Mouse (Mus musculus) limb, embryonic 15.5 days (tissue): ENCODE measurements at regions not wholly inside any gene's neighbourhood (a gene's known extent, or its start where the extent isn't known, plus 50 kb on each side); places are given as distances from the start of the nearest gene placed in this dataset.

ENCODE experiments used
- ATAC-seq: fragments of 200-750 bp; cut with Nextera tagmentation; 2 replicates; pipeline ENCODE4 v1.8.0; 2017; ENCODE audit warnings: low read depth, moderate TSS enrichment; ENCODE audit not compliant: insufficient number of reproducible peaks, low FRiP score, low TSS enrichment
- H3K27ac ChIP-seq: fragments of 300-500 bp; sonication (generic); 2 replicates; pipeline ENCODE4 v1.5.1; 2015; ENCODE audit warnings: moderate library complexity, mild to moderate bottlenecking, inconsistent platforms
- H3K27me3 ChIP-seq: fragments of 300-500 bp; sonication (generic); 2 replicates; pipeline ENCODE4 v1.6.1; 2015; ENCODE audit warnings: inconsistent platforms
- H3K36me3 ChIP-seq: fragments of 300-500 bp; sonication (generic); 2 replicates; pipeline ENCODE4 v1.6.1; 2015; ENCODE audit warnings: inconsistent platforms
- H3K4me1 ChIP-seq: fragments of 300-500 bp; sonication (generic); 2 replicates; pipeline ENCODE4 v1.6.1; 2015; ENCODE audit warnings: inconsistent platforms
- H3K4me2 ChIP-seq: fragments of 300-500 bp; sonication (generic); 2 replicates; pipeline ENCODE4 v1.6.1; 2015; ENCODE audit warnings: mild to moderate bottlenecking, inconsistent platforms
- H3K4me3 ChIP-seq: fragments of 300-500 bp; sonication (generic); 2 replicates; pipeline ENCODE4 v1.5.1; 2015; ENCODE audit warnings: mild to moderate bottlenecking, inconsistent platforms
- H3K9ac ChIP-seq: fragments of 300-500 bp; sonication (generic); 2 replicates; pipeline ENCODE4 v1.6.1; 2015; ENCODE audit warnings: inconsistent platforms
- H3K9me3 ChIP-seq: fragments of 300-500 bp; sonication (generic); 2 replicates; pipeline ENCODE4 v1.6.1; 2016; ENCODE audit warnings: inconsistent platforms
- WGBS: fragments of 180-500 bp; shearing (Covaris S2); methylation state at CpG from one replicate; pipeline ENCODE4 v1.1.7; 2015; 5-methylcytosine and 5-hydroxymethylcytosine counted together

GRCm38 (mm10) chr5:133930101-133930500 is 169.4 kb upstream of the Castor2 start:
- no peak overlapping the region for H3K4me3 ChIP-seq
- H3K27me3 ChIP-seq, result no peaks in the 10 kb centered on the region
- 77% methylated on average over 5 of the region's 5 CpGs for WGBS
- ATAC-seq, result no peak
- no peaks in the 10 kb centered on the region for H3K9me3 ChIP-seq
- H3K27ac ChIP-seq, result no peak overlapping the region
- H3K9ac ChIP-seq, result no peak overlapping the region
- H3K4me1 ChIP-seq, result no peaks in the 10 kb centered on the region
- no peak overlapping the region for H3K4me2 ChIP-seq
- H3K36me3 ChIP-seq, result no peaks in the 10 kb centered on the region

DNA sequence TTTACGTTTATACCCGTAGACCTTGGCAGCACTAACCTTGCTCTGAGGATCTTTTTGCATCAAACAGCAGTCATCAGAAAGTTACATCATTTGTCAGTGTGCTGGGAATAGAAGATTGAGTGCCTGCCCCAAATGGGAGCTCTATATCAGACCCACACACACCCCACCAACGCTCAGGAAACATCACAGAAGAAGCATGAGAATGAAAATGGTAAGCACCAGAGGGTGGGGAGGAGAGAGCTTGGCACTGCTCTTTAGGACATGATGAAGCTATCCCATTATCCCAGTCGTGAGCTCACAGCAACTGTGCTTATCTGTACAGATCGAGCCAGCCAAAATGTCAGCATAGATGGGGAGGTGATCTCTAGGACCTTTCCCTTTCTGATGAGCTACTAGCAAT is 172.5 kb upstream of the Castor2 start:
- no peaks in the 10 kb centered on the region for H3K4me1 ChIP-seq
- 83% methylated on average over 5 of the region's 5 CpGs for WGBS
- no peak overlapping the region for H3K4me2 ChIP-seq
- H3K4me3 ChIP-seq, result no peak overlapping the region
- H3K27me3 ChIP-seq, result no peaks in the 10 kb centered on the region
- ATAC-seq, result no peak
- H3K9me3 ChIP-seq, result no peaks in the 10 kb centered on the region
- no peak overlapping the region for H3K27ac ChIP-seq
- no peaks in the 10 kb centered on the region for H3K36me3 ChIP-seq
- H3K9ac ChIP-seq, result no peak overlapping the region

GRCm38 (mm10) chr5:133925184-133925900 is 174.2 kb upstream of the Castor2 start:
- Histone ChIP-seq H3K4me2 (no peak overlapping the region), H3K36me3 (no peaks in the 10 kb centered on the region), H3K9me3 (no peaks in the 10 kb centered on the region), H3K27me3 (no peaks in the 10 kb centered on the region), H3K4me3 (no peak overlapping the region), H3K4me1 (no peaks in the 10 kb centered on the region), H3K9ac (no peak overlapping the region), H3K27ac (no peak overlapping the region)
- 25% methylated on average over 5 of the region's 5 CpGs for WGBS
- no peak for ATAC-seq

DNA sequence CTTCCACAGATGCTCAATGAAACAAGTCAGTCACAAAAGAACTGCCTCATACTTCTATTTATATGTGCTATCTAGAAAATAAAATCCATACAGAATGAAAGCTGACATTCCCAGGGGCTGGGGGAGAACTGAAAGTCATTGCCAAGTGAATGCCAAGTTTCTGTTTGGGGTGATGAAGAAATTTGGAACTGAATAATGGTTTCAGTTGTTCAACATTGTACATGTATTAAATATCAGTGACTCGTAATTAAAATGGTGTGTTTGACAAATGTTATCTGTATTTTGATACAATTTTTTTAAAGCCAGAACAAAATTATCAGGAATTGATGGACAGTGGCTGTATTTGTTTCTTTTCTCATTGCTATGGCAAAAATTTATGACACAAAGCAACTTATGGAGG is 177.3 kb upstream of the Castor2 start:
- Histone ChIP-seq H3K4me3 (no peak overlapping the region), H3K4me2 (no peak overlapping the region), H3K27ac (no peak overlapping the region), H3K9me3 (no peaks in the 10 kb centered on the region), H3K27me3 (no peaks in the 10 kb centered on the region), H3K36me3 (no peaks in the 10 kb centered on the region), H3K9ac (no peak overlapping the region), H3K4me1 (no peaks in the 10 kb centered on the region)
- ATAC-seq, result no peak
- WGBS, result 85% methylated on average over 1 of the region's 1 CpGs

- Histone ChIP-seq H3K4me1 (no peaks in the 10 kb centered on the region), H3K4me3 (no peak overlapping the region), H3K27me3 (no peaks in the 10 kb centered on the region), H3K27ac (no peak overlapping the region), H3K9ac (no peak overlapping the region), H3K4me2 (no peak overlapping the region), H3K9me3 (no peaks in the 10 kb centered on the region), H3K36me3 (no peaks in the 10 kb centered on the region)
- ATAC-seq, result no peak
Measured at GRCm38 (mm10) chr5:133915734-133916550, 183.6 kb upstream of the Castor2 start.

DNA sequence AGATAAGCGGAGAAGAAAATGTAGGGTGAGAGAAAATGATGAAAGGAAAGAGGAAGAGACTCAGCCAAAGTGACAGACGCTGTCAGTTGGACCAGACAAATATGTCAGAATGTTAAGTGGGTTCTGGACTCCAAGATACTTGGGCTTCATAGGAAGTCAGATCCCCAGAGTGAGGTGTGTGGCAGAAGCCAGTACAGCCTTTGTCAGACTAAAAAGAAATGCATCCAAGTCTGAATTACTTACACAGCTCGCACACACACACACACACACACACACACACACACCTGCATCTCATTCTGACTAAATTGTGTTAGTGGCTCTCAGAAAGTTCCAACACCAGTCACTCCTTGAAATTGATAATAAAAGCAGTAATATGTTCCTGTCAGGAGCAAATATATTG is 192.1 kb upstream of the Castor2 start:
- Histone ChIP-seq H3K4me1 (no peaks in the 10 kb centered on the region), H3K36me3 (no peaks in the 10 kb centered on the region)
- WGBS, result 93% methylated on average over 3 of the region's 3 CpGs

GRCm38 (mm10) chr5:133898025-133898598 is 201.4 kb upstream of the Castor2 start:
- ATAC-seq, result no peak
- peaks cover 7% of the 10 kb centered on the region; the same call in 1 of the 2 replicates for H3K4me1 ChIP-seq
- H3K27ac ChIP-seq, result no peak overlapping the region
- no peak overlapping the region for H3K9ac ChIP-seq
- no peaks in the 10 kb centered on the region for H3K9me3 ChIP-seq
- 47% methylated on average over 4 of the region's 4 CpGs for WGBS
- H3K4me2 ChIP-seq, result no peak overlapping the region
- H3K27me3 ChIP-seq, result no peaks in the 10 kb centered on the region
- no peak overlapping the region for H3K4me3 ChIP-seq
- H3K36me3 ChIP-seq, result no peaks in the 10 kb centered on the region

More for the DNA sequence above, 192.1 kb upstream of the Castor2 start:
- H3K27ac ChIP-seq, result no peak overlapping the region
- H3K27me3 ChIP-seq, result no peaks in the 10 kb centered on the region
- no peak overlapping the region for H3K9ac ChIP-seq
- H3K4me3 ChIP-seq, result no peak overlapping the region
- ATAC-seq, result no peak
- H3K4me2 ChIP-seq, result no peak overlapping the region
- H3K9me3 ChIP-seq, result no peaks in the 10 kb centered on the region

DNA sequence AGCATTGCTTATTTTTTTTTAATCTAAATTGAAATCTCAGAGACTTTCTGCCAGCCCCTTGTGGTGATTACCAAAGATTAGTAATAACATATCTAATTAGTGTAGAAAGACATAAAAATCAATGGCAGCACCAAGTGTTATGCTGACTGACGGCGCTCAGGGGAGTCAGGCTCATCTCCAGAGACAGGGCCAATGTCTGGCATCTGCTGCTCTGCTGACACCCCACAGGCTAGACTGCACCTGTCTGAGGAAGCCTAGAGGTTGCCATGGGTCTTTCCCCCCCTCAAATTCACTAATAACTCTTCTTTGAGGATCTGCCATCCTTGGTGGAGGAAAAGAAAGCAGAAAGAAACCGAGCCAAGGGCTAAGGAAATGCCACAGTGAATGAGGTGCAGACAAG is 208.8 kb upstream of the Castor2 start:
- no peaks in the 10 kb centered on the region for H3K27me3 ChIP-seq
- WGBS, result 70% methylated on average over 3 of the region's 3 CpGs
- ATAC-seq, result no peak
- H3K9ac ChIP-seq, result no peak overlapping the region
- no peaks in the 10 kb centered on the region for H3K9me3 ChIP-seq
- no peak overlapping the region for H3K27ac ChIP-seq
- H3K4me1 ChIP-seq, result no peaks in the 10 kb centered on the region
- H3K4me2 ChIP-seq, result no peak overlapping the region
- no peaks in the 10 kb centered on the region for H3K36me3 ChIP-seq
- no peak overlapping the region for H3K4me3 ChIP-seq

DNA sequence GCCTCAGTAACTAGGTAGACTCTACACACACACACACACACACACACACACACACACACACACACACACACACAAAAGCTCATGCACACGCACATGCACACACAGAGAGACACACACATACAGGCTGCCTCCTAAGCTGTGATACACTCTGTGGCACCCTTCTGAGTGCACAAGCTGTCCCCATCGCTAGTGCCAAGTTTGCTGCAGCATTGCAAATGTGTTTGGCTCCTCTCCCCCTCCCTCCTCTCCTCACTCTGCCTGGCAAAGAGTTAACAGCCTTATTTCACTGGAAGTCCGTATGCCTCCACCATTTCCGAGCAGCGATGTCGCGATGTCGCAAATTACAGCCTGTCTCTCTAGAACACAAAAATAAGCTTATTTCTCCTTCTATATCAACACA is 209.7 kb upstream of the Castor2 start:
- no peak overlapping the region for H3K27ac ChIP-seq
- no peak overlapping the region for H3K4me2 ChIP-seq
- H3K27me3 ChIP-seq, result no peaks in the 10 kb centered on the region
- no peak overlapping the region for H3K4me3 ChIP-seq
- H3K4me1 ChIP-seq, result peaks cover 8% of the 10 kb centered on the region
- 65% methylated on average over 8 of the region's 8 CpGs for WGBS
- no peak overlapping the region for H3K9ac ChIP-seq
- no peaks in the 10 kb centered on the region for H3K9me3 ChIP-seq
- no peaks in the 10 kb centered on the region for H3K36me3 ChIP-seq
- no peak for ATAC-seq

DNA sequence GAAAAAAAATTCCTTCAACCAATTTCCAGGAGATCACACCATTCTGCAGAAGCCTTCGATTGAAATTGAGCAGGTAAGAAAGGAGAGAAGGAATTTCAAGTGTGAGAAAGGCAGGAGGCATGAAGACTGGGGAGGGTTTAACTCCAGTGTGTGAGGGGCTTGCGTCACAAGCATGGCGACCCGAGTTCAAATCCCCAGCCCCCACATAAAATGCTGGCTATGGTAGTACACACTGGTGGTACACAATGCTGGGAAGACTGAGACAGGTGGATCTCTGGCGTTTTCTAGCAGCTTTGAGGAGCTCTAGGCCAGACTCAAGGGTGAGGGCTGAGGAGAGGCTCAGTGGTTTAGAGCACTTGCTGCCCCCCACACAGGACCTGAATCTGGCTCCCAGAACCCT is 214.0 kb upstream of the Castor2 start:
- Histone ChIP-seq H3K4me3 (no peak overlapping the region), H3K36me3 (no peaks in the 10 kb centered on the region), H3K27ac (no peak overlapping the region), H3K27me3 (no peaks in the 10 kb centered on the region), H3K9me3 (no peaks in the 10 kb centered on the region), H3K4me1 (peaks cover 12% of the 10 kb centered on the region), H3K4me2 (no peak overlapping the region), H3K9ac (no peak overlapping the region)
- no peak for ATAC-seq
- 78% methylated on average over 5 of the region's 5 CpGs for WGBS

DNA sequence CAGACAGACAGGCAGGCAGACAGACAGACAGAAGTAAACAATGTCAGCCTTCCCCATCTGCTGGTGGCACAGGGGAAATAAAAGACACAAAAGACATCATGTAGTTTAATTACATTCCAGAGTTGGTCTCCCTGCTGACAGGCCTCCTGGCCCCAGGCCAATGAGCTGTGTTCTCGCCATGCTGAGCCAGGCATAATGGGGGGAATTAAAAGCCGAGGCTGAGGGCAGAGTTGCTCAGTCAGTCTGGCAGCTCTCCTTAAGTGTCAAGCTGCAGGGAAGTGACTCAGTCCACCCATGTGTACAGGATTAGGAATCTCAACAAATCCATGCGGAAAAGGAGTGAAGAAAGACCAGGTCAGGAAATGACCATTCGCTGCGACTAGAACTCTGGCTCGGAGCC is 214.5 kb upstream of the Castor2 start:
- Histone ChIP-seq H3K27me3 (no peaks in the 10 kb centered on the region), H3K9ac (no peak overlapping the region), H3K36me3 (no peaks in the 10 kb centered on the region), H3K4me1 (peaks cover 12% of the 10 kb centered on the region), H3K27ac (peak overlapping the region; percentile 47; the same call in 1 of the 2 replicates), H3K9me3 (no peaks in the 10 kb centered on the region), H3K4me3 (no peak overlapping the region), H3K4me2 (no peak overlapping the region)
- WGBS, result 12% methylated on average over 6 of the region's 6 CpGs
- peak; percentile 80 for ATAC-seq

- WGBS, result 44% methylated on average over 2 of the region's 2 CpGs
- H3K27ac ChIP-seq, result peak overlapping the region; percentile 47; the same call in 1 of the 2 replicates
- no peaks in the 10 kb centered on the region for H3K9me3 ChIP-seq
- no peak overlapping the region for H3K9ac ChIP-seq
- no peak for ATAC-seq
- no peaks in the 10 kb centered on the region for H3K27me3 ChIP-seq
- no peak overlapping the region for H3K4me3 ChIP-seq
- peaks cover 12% of the 10 kb centered on the region for H3K4me1 ChIP-seq
- no peak overlapping the region for H3K4me2 ChIP-seq
- H3K36me3 ChIP-seq, result no peaks in the 10 kb centered on the region
Measured at GRCm38 (mm10) chr5:133884593-133884992, 214.9 kb upstream of the Castor2 start.
